Mouse (Mus musculus) limb, embryonic 11.5 days (tissue): ENCODE results near the gene Nsd1. TPM values are rescaled to one million over a fixed set of nuclear protein-coding genes. Genes with fewer than 3 reads are reported as not detected.

ENCODE experiments used
- ATAC-seq: fragments of 200-750 bp; cut with Nextera tagmentation; 2 replicates; pipeline ENCODE4 v1.8.0; 2017; ENCODE audit warnings: low read depth; ENCODE audit not compliant: insufficient number of reproducible peaks, low FRiP score, low TSS enrichment
- DNase-seq: peaks from one replicate; pipeline ENCODE4 v3.0.0-alpha.2; 2015; ENCODE audit warnings: low spot score
- H3K27ac ChIP-seq: fragments of 300-500 bp; sonication (generic); replicated peaks from 2 replicates; pipeline ENCODE4 v1.5.1; 2014; ENCODE audit warnings: low read depth, mild to moderate bottlenecking, low read length
- H3K27me3 ChIP-seq: fragments of 300-500 bp; sonication (generic); 2 replicates; pipeline ENCODE4 v1.6.1; 2014; ENCODE audit warnings: mild to moderate bottlenecking, low read length, mixed read lengths; ENCODE audit not compliant: control insufficient read depth, insufficient read depth
- H3K36me3 ChIP-seq: fragments of 300-500 bp; sonication (generic); 2 replicates; pipeline ENCODE4 v1.6.1; 2014; ENCODE audit warnings: mild to moderate bottlenecking, low read length, moderate library complexity, mixed read lengths; ENCODE audit not compliant: control insufficient read depth, insufficient read depth
- H3K4me1 ChIP-seq: fragments of 300-500 bp; sonication (generic); 2 replicates; pipeline ENCODE4 v1.6.1; 2014; ENCODE audit warnings: low read length, mixed read lengths; ENCODE audit not compliant: control insufficient read depth, insufficient read depth
- H3K4me2 ChIP-seq: fragments of 300-500 bp; sonication (generic); 2 replicates; pipeline ENCODE4 v1.6.1; 2014; ENCODE audit warnings: low read depth, mild to moderate bottlenecking, moderate library complexity; ENCODE audit not compliant: severe bottlenecking
- H3K4me3 ChIP-seq: fragments of 300-500 bp; sonication (generic); 2 replicates; pipeline ENCODE4 v1.5.1; 2014; ENCODE audit warnings: low read depth, low read length
- H3K9ac ChIP-seq: fragments of 300-500 bp; sonication (generic); 2 replicates; pipeline ENCODE4 v1.6.1; 2014; ENCODE audit warnings: mild to moderate bottlenecking, low read length
- H3K9me3 ChIP-seq: fragments of 300-500 bp; sonication (generic); 2 replicates; pipeline ENCODE4 v1.6.1; 2016; ENCODE audit warnings: low read length; ENCODE audit not compliant: control insufficient read depth
- WGBS: fragments of 180-500 bp; shearing (Covaris S2); extraction: QIAGEN DNeasy Blood & Tissue Kit; methylation state at CpG from one replicate; pipeline ENCODE4 v1.1.7; 2014; 5-methylcytosine and 5-hydroxymethylcytosine counted together
- polyA plus RNA-seq: library from polyadenylated mRNA; unstranded; fragments of >200 nt; fragmentation: Nextera tagmentation; extraction: Ambion mirVana; gene quantifications from 2 replicates; pipeline ENCODE4 v1.2.1, GENCODE M21; 2014

The Nsd1 gene
- polyA plus RNA-seq: 69.0 and 70.0 TPM in 2 replicates

DNA sequence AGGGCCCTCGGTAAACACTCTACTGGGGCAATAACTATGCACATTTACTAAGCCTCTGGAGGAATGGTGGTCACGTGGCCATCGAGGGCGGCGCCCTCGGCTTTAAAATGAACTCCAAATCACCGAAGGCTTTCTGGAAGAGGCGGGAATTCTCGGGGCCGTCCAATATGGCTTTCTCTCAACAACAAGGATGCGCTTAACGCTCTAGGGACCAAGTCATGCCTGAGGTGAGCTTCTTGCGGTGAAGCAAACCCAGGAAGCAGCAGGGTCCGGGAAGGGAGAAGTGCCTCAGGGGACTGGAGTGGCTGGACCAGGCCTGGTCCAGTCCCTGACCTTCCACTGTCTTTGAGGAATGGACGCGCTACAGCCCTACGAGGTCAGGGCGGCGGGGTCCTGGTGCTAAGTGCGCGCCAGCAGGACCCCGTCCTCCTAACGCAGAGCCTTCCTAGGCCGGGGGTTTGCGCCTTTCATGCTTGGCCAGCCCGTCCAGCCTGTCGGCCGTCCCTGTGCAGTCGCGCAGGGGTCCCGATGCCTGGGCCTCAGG lies at the start of gene Nsd1:
TSS of gene Nsd1 (plus strand) at position 134 of the 544 bp plus-strand sequence.
- Histone ChIP-seq H3K4me2 (peak within 1 kb of the TSS; percentile 85), H3K27ac (peak within 1 kb of the TSS; percentile 98), H3K4me1 (peaks cover 18% of the 10 kb centered on the region), H3K36me3 (no peaks in the 10 kb centered on the region), H3K27me3 (no peaks in the 10 kb centered on the region), H3K9ac (peak within 1 kb of the TSS; percentile 97), H3K4me3 (peak within 1 kb of the TSS; percentile 86), H3K9me3 (no peaks in the 10 kb centered on the region)
- WGBS: 17% methylated on average over 31 of the region's 31 CpGs
- DNase-seq (no peak), ATAC-seq (no peak; the same call in 1 of the 2 replicates)

DNA sequence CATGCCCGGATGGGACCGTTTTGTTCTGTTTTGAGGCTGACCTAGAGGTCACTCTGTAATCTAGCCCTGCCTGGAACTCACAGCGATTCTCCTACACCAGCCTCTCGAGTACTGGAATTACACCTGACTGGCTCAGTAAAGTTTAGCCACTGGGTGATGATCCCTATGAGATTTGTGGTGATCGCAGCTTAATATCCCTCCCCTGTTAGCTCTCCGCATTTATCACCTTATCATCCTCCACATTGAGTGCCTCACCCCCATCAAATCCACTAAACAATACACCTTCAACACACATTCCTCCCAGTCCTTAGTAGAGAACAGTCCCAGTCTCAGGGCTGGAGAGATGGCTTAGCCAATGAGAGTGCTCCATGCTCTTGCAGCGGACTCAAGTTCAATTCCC lies 47.2 kb upstream of the Nsd1 start:
- H3K27ac ChIP-seq: no peak overlapping the region
- DNase-seq (no peak), ATAC-seq (no peak)
- no peak overlapping the region for H3K4me3 ChIP-seq
- H3K36me3 ChIP-seq: 0 out of 2 replicates have a peak, but pooled peaks cover 3% of the 10 kb centered on the region
- H3K9ac ChIP-seq: no peak overlapping the region
- no peaks in the 10 kb centered on the region for H3K9me3 ChIP-seq
- WGBS: 50% methylated on average over 7 of the region's 7 CpGs
- H3K4me1 ChIP-seq: no peaks in the 10 kb centered on the region
- no peaks in the 10 kb centered on the region for H3K27me3 ChIP-seq
- H3K4me2 ChIP-seq: no peak overlapping the region

DNA sequence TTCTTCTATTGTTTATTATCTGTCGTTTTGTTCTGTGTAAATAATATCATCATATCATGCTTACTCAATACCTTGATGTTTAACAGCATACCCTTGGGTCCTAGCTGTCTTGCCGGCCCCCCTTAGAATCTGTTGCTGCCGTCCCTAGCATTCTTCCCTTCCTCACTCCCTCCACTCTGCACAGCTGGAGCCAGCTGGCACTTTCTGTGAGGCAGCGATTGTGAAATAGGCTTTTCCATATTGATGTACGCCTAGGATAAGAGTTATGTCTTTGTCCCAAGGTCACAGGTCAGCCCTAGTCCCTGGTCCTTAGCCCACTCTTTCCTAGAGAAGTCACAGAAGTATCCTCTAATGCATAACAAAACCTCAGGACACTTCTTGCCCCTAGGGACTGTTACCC lies 46.0 kb upstream of the Nsd1 start:
- H3K36me3 ChIP-seq: 0 out of 2 replicates have a peak, but pooled peaks cover 3% of the 10 kb centered on the region
- no peak overlapping the region for H3K27ac ChIP-seq
- no peaks in the 10 kb centered on the region for H3K27me3 ChIP-seq
- DNase-seq (no peak), ATAC-seq (no peak)
- H3K4me2 ChIP-seq: no peak overlapping the region
- H3K4me1 ChIP-seq: no peaks in the 10 kb centered on the region
- WGBS: 80% methylated on average over 5 of the region's 5 CpGs
- no peaks in the 10 kb centered on the region for H3K9me3 ChIP-seq
- no peak overlapping the region for H3K4me3 ChIP-seq
- H3K9ac ChIP-seq: no peak overlapping the region

DNA sequence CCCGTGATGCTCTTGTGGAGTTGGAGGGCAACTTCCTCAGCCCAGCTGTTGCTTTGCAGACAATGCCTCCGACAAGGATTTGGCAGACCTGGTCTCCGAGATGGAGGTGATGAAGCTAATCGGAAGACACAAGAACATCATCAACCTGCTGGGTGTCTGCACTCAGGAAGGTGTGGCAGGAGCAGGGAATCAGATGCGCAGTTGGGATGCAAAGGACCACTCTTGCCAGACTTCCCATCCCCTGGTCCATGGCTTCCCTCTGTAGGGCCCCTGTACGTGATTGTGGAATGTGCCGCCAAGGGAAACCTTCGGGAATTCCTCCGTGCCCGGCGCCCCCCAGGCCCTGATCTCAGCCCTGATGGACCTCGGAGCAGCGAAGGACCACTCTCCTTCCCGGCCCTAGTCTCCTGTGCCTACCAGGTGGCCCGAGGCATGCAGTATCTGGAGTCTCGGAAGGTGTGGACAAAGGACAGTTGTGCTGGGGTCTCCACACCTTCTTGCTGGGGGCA lies 43.7 kb upstream of the Nsd1 start:
- Histone ChIP-seq H3K4me2 (no peak overlapping the region), H3K27ac (no peak overlapping the region), H3K9me3 (no peaks in the 10 kb centered on the region), H3K9ac (no peak overlapping the region), H3K27me3 (no peaks in the 10 kb centered on the region), H3K36me3 (0 out of 2 replicates have a peak, but pooled peaks cover 3% of the 10 kb centered on the region), H3K4me3 (no peak overlapping the region), H3K4me1 (no peaks in the 10 kb centered on the region)
- DNase-seq (no peak), ATAC-seq (no peak)
- WGBS: 92% methylated on average over 16 of the region's 16 CpGs

DNA sequence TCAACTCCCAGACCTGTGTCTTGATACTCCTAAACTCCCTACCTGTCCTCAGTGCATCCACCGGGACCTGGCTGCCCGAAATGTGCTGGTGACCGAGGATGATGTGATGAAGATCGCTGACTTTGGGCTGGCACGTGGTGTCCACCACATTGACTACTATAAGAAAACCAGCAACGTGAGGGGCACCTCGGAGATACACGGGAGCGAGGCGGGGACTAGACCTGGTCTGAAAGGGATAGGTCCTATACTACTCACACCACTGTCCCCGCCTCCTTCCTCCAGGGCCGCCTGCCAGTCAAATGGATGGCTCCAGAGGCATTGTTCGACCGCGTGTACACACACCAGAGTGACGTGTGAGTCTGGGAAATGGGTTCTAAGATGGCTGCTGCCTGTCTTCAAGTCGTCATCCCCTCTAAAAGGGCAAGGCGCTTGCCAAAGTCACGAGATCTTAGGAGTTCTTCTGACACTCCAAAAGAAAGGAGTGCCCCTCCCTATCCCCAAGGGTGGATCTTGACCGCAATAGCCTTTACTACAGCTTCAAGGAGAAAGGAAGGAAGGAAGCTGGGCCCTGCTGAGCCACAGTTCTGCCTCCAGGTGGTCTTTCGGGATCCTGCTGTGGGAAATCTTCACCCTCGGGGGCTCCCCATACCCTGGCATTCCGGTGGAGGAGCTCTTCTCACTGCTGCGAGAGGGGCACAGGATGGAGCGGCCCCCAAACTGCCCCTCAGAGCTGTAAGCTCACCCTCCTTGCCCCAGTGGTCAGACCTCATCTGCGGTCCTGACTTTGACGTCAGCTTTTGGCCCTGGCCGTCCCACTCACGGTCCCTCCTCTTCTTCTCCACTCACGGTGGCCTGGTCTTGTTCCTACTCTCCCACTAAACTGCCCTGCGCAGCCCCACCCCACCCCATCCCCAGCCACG lies 42.5 kb upstream of the Nsd1 start:
- ATAC-seq (no peak), DNase-seq (no peak)
- WGBS: 89% methylated on average over 32 of the region's 32 CpGs

DNA sequence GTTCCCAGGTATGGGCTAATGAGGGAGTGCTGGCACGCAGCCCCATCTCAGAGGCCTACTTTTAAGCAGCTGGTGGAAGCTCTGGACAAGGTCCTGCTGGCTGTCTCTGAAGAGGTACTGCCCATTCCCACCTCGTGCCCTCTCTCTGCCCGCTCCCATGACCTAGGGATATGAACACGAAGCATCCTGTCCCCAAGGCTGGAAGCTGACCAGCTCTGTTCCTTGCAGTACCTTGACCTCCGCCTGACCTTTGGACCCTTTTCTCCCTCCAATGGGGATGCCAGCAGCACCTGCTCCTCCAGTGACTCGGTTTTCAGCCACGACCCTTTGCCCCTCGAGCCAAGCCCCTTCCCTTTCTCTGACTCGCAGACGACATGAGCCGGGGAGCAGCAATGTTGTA lies 41.8 kb upstream of the Nsd1 start:
- no peak overlapping the region for H3K27ac ChIP-seq
- H3K4me1 ChIP-seq: peaks cover 11% of the 10 kb centered on the region
- H3K27me3 ChIP-seq: peaks cover 4% of the 10 kb centered on the region; the same call in 1 of the 2 replicates
- H3K9ac ChIP-seq: no peak overlapping the region
- 82% methylated on average over 11 of the region's 11 CpGs for WGBS
- ATAC-seq (no peak), DNase-seq (no peak)
- no peak overlapping the region for H3K4me2 ChIP-seq
- H3K4me3 ChIP-seq: no peak overlapping the region
- H3K9me3 ChIP-seq: no peaks in the 10 kb centered on the region
- 0 out of 2 replicates have a peak, but pooled peaks cover 3% of the 10 kb centered on the region for H3K36me3 ChIP-seq

More for the DNA sequence above, 42.5 kb upstream of the Nsd1 start:
- no peak overlapping the region for H3K9ac ChIP-seq
- no peak overlapping the region for H3K4me3 ChIP-seq
- H3K4me2 ChIP-seq: no peak overlapping the region
- peaks cover 8% of the 10 kb centered on the region for H3K4me1 ChIP-seq
- H3K27me3 ChIP-seq: no peaks in the 10 kb centered on the region
- 0 out of 2 replicates have a peak, but pooled peaks cover 3% of the 10 kb centered on the region for H3K36me3 ChIP-seq
- H3K9me3 ChIP-seq: no peaks in the 10 kb centered on the region
- H3K27ac ChIP-seq: no peak overlapping the region

DNA sequence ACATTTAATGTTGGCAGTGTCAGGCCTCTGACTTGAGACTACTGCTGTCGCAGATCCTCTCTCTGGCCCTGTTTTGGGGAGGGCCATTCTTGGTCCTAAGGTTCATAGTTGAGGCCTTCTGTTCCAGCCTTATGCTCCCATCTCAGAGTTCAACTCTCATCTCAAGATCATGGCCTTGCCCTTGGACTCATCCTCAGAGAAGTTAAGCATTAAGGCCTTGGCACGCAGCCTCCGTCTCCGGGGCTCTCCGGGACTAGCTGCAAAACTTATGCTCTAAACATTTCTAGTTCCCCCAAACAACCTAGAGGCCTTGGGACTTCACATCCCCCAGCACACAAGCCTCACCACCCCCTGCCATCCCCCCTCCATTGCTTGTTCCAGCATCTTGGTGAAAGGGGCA lies 41.3 kb upstream of the Nsd1 start:
- 98% methylated on average over 5 of the region's 5 CpGs for WGBS
- Histone ChIP-seq H3K4me3 (no peak overlapping the region), H3K9ac (no peak overlapping the region), H3K27ac (no peak overlapping the region), H3K4me1 (peaks cover 11% of the 10 kb centered on the region), H3K9me3 (no peaks in the 10 kb centered on the region), H3K27me3 (peaks cover 4% of the 10 kb centered on the region; the same call in 1 of the 2 replicates), H3K4me2 (no peak overlapping the region), H3K36me3 (0 out of 2 replicates have a peak, but pooled peaks cover 3% of the 10 kb centered on the region)
- ATAC-seq: no peak
- no peak for DNase-seq

DNA sequence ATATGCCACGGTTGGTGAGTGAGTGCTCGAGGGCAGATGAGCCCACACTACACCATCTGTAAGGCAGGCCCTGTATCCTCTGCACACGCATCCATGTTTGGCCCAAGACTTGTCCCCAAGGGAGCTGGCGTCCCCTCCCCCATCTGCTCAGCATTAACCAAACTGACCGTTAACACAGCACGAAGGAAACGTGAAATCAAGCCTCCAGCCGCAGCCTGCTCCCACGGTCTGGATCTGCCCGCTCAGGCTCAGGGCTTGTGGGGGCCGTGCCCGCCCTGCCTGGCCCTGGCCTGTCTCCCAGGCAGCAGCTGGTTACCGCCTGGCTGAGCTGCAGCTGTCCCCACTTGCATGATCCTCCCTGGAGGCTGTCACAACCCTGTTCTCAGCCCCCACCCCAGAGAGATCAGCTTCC lies 40.6 kb upstream of the Nsd1 start:
- ATAC-seq (peak; percentile 45; the same call in 1 of the 2 replicates), DNase-seq (peak; percentile 41)
- peaks cover 11% of the 10 kb centered on the region for H3K4me1 ChIP-seq

More for the DNA sequence above, 40.6 kb upstream of the Nsd1 start:
- 0 out of 2 replicates have a peak, but pooled peaks cover 3% of the 10 kb centered on the region for H3K36me3 ChIP-seq
- H3K27ac ChIP-seq: no peak overlapping the region
- H3K4me2 ChIP-seq: no peak overlapping the region
- no peak overlapping the region for H3K4me3 ChIP-seq
- peaks cover 4% of the 10 kb centered on the region; the same call in 1 of the 2 replicates for H3K27me3 ChIP-seq
- WGBS: 70% methylated on average over 13 of the region's 13 CpGs
- H3K9me3 ChIP-seq: no peaks in the 10 kb centered on the region
- H3K9ac ChIP-seq: no peak overlapping the region
